Mouse (Mus musculus) spleen, postnatal 4 days (tissue): ENCODE measurements around the gene Dnm2.
A peak's percentile ranks its signal among the peaks of the same experiment; 100 is the strongest.

Experiments
- DNase-seq, 2 experiments: peaks; one replicate each; pipeline ENCODE4 v3.0.0; 2022; ENCODE audit warnings: low spot score in 2 of 2

Dnm2 gene

GRCm38 (mm10) chr9:21428178-21428577 is 3.5 kb downstream of the Dnm2 start:
- DNase-seq: no peak

GRCm38 (mm10) chr9:21430724-21431123 is 6.0 kb downstream of the Dnm2 start:
- no peak for DNase-seq

GRCm38 (mm10) chr9:21432066-21432465 is 7.4 kb downstream of the Dnm2 start:
- DNase-seq: no peak

GRCm38 (mm10) chr9:21433766-21434165 is 9.1 kb downstream of the Dnm2 start:
- DNase-seq: no peak

GRCm38 (mm10) chr9:21434410-21434809 is 9.7 kb downstream of the Dnm2 start:
- DNase-seq: no peak

- DNase-seq: peak in 1 of 2 experiments; percentile 50
Measured at GRCm38 (mm10) chr9:21435777-21436635, 11.3 kb downstream of the Dnm2 start.

GRCm38 (mm10) chr9:21437577-21437976 is 12.9 kb downstream of the Dnm2 start:
- DNase-seq: no peak

- DNase-seq: no peak
Measured at GRCm38 (mm10) chr9:21438219-21438618, 13.5 kb downstream of the Dnm2 start.

- no peak for DNase-seq
Measured at GRCm38 (mm10) chr9:21439456-21439855, 14.7 kb downstream of the Dnm2 start.

GRCm38 (mm10) chr9:21439914-21440313 is 15.2 kb downstream of the Dnm2 start:
- DNase-seq: no peak

- no peak for DNase-seq
Measured at GRCm38 (mm10) chr9:21440387-21440786, 15.7 kb downstream of the Dnm2 start.

GRCm38 (mm10) chr9:21443853-21444252 is 19.1 kb downstream of the Dnm2 start:
- no peak for DNase-seq

- DNase-seq: no peak
Measured at GRCm38 (mm10) chr9:21444574-21444973, 19.9 kb downstream of the Dnm2 start.

- no peak for DNase-seq
Measured at GRCm38 (mm10) chr9:21445081-21445744, 20.5 kb downstream of the Dnm2 start.

GRCm38 (mm10) chr9:21447778-21448177 is 23.1 kb downstream of the Dnm2 start:
- DNase-seq: no peak

GRCm38 (mm10) chr9:21449710-21450109 is 25.0 kb downstream of the Dnm2 start:
- DNase-seq: no peak

GRCm38 (mm10) chr9:21450270-21450669 is 25.6 kb downstream of the Dnm2 start:
- DNase-seq: no peak

GRCm38 (mm10) chr9:21451391-21451790 is 26.7 kb downstream of the Dnm2 start:
- DNase-seq: no peak

GRCm38 (mm10) chr9:21451870-21452269 is 27.2 kb downstream of the Dnm2 start:
- no peak for DNase-seq

- DNase-seq: no peak
Measured at GRCm38 (mm10) chr9:21453003-21453402, 28.3 kb downstream of the Dnm2 start.

- no peak for DNase-seq
Measured at GRCm38 (mm10) chr9:21453459-21453858, 28.8 kb downstream of the Dnm2 start.

GRCm38 (mm10) chr9:21454556-21454955 is 29.8 kb downstream of the Dnm2 start:
- DNase-seq: no peak

- DNase-seq: no peak
Measured at GRCm38 (mm10) chr9:21455103-21455770, 30.5 kb downstream of the Dnm2 start.
